Mouse (Mus musculus) heart, embryonic 14.5 days (tissue): ENCODE measurements around the gene Serpinb9b. TPM values are rescaled to one million over a fixed set of nuclear protein-coding genes. Genes with fewer than 3 reads are reported as not detected.

ENCODE experiments used
- ATAC-seq: fragments of 200-750 bp; cut with Nextera tagmentation; 2 replicates; pipeline ENCODE4 v1.8.0; 2017; ENCODE audit warnings: low read depth, moderate TSS enrichment; ENCODE audit not compliant: insufficient number of reproducible peaks, insufficient read depth, low FRiP score
- H3K27ac ChIP-seq, 2 experiments: fragments of 200-500 bp in 1 of 2; fragments of 300-500 bp in 1 of 2; sonication (generic) in 1 of 2; replicated peaks in 1 of 2; 2 replicates each; pipeline ENCODE4 v1.5.1; 2012 to 2014; ENCODE audit warnings: low read depth in 2 of 2, low read length in 2 of 2, control low read depth in 1 of 2, mild to moderate bottlenecking in 1 of 2, mixed read lengths in 1 of 2; ENCODE audit not compliant: control insufficient read depth in 1 of 2, insufficient read depth in 1 of 2
- H3K27me3 ChIP-seq: fragments of 300-500 bp; sonication (generic); 2 replicates; pipeline ENCODE4 v1.6.1; 2014; ENCODE audit warnings: mild to moderate bottlenecking, low read length, control low read depth; ENCODE audit not compliant: control insufficient read depth, insufficient read depth
- H3K36me3 ChIP-seq: fragments of 300-500 bp; sonication (generic); 2 replicates; pipeline ENCODE4 v1.6.1; 2014; ENCODE audit warnings: mild to moderate bottlenecking, control low read depth, low read length, mixed read lengths; ENCODE audit not compliant: control insufficient read depth, insufficient read depth
- H3K4me1 ChIP-seq, 2 experiments: fragments of 200-500 bp in 1 of 2; fragments of 300-500 bp in 1 of 2; sonication (generic) in 1 of 2; 2 replicates each; pipeline ENCODE4 v1.6.1; 2012 to 2014; ENCODE audit warnings: low read length in 2 of 2, control low read depth in 1 of 2, mixed read lengths in 1 of 2; ENCODE audit not compliant: control insufficient read depth in 2 of 2, insufficient read depth in 2 of 2
- H3K4me2 ChIP-seq: fragments of 300-500 bp; sonication (generic); 2 replicates; pipeline ENCODE4 v1.6.1; 2014; ENCODE audit warnings: mild to moderate bottlenecking, low read length
- H3K4me3 ChIP-seq, 2 experiments: fragments of 200-500 bp in 1 of 2; fragments of 300-500 bp in 1 of 2; sonication (generic) in 1 of 2; 2 replicates each; pipeline ENCODE4 v1.5.1; 2012 to 2014; ENCODE audit warnings: low read length in 2 of 2, mild to moderate bottlenecking in 2 of 2, control low read depth in 1 of 2, low read depth in 1 of 2, moderate library complexity in 1 of 2; ENCODE audit not compliant: control insufficient read depth in 1 of 2, insufficient read depth in 1 of 2
- H3K9ac ChIP-seq: fragments of 300-500 bp; sonication (generic); 2 replicates; pipeline ENCODE4 v1.6.1; 2014; ENCODE audit warnings: mild to moderate bottlenecking, low read length
- H3K9me3 ChIP-seq: fragments of 300-500 bp; sonication (generic); 2 replicates; pipeline ENCODE4 v1.6.1; 2016; ENCODE audit warnings: low read length, control low read depth; ENCODE audit not compliant: control insufficient read depth
- WGBS: fragments of 180-500 bp; shearing (Covaris S2); extraction: QIAGEN DNeasy Blood & Tissue Kit; methylation state at CpG from one replicate; pipeline ENCODE4 v1.1.7; 2014; 5-methylcytosine and 5-hydroxymethylcytosine counted together
- polyA plus RNA-seq: library from polyadenylated mRNA; unstranded; fragments of >200 nt; fragmentation: Nextera tagmentation; extraction: Ambion mirVana; gene quantifications from 2 replicates; pipeline ENCODE4 v1.2.1, GENCODE M21; 2014

Gene Serpinb9b
- polyA plus RNA-seq, 1 experiment from 2014 or later = 0.39 TPM

- H3K9me3 ChIP-seq = no peaks in the 10 kb centered on the region
- no peak for ATAC-seq
- H3K4me1 ChIP-seq = no peaks in the 10 kb centered on the region
- no peaks in the 10 kb centered on the region for H3K27me3 ChIP-seq
- no peak overlapping the region for H3K9ac ChIP-seq
- no peaks in the 10 kb centered on the region for H3K36me3 ChIP-seq
- H3K27ac ChIP-seq = no peak overlapping the region
- H3K4me2 ChIP-seq = no peak overlapping the region
- WGBS = 43% methylated on average over 3 of the region's 3 CpGs
- no peak overlapping the region for H3K4me3 ChIP-seq
These were observed 49.0 kb downstream of the Serpinb9b start for GRCm38 (mm10) chr13:33076247-33076646.

- Histone ChIP-seq H3K9ac (no peak overlapping the region), H3K36me3 (no peaks in the 10 kb centered on the region), H3K4me2 (no peak overlapping the region), H3K4me1 (no peaks in the 10 kb centered on the region), H3K9me3 (no peaks in the 10 kb centered on the region), H3K27ac (no peak overlapping the region), H3K4me3 (no peak overlapping the region), H3K27me3 (no peaks in the 10 kb centered on the region)
- 84% methylated on average over 10 of the region's 10 CpGs for WGBS
- no peak for ATAC-seq
These were observed 49.9 kb downstream of the Serpinb9b start for GRCm38 (mm10) chr13:33077026-33077685.

- H3K4me1 ChIP-seq = no peaks in the 10 kb centered on the region
- H3K9ac ChIP-seq = peak within 1 kb of the TSS; percentile 9; the same call in 1 of the 2 replicates
- 41% methylated on average over 3 of the region's 3 CpGs for WGBS
- no peak for ATAC-seq
- H3K36me3 ChIP-seq = no peaks in the 10 kb centered on the region
- no peaks in the 10 kb centered on the region for H3K27me3 ChIP-seq
- H3K9me3 ChIP-seq = no peaks in the 10 kb centered on the region
- H3K27ac ChIP-seq = no peak within 1 kb of the TSS
- H3K4me2 ChIP-seq = peak within 1 kb of the TSS; percentile 45
- peak within 1 kb of the TSS in 1 of 2 experiments; percentile 28; a peak in 1 of 4 replicates for H3K4me3 ChIP-seq
These were observed 51.0 kb downstream of the Serpinb9b start, which contains the start of gene Serpinb1b for GRCm38 (mm10) chr13:33078056-33078705. TSS of gene Serpinb1b (plus strand) at chr13:33078575.

- Histone ChIP-seq H3K4me3 (peak overlapping the region in 1 of 2 experiments; percentile 28; a peak in 1 of 4 replicates), H3K27me3 (no peaks in the 10 kb centered on the region), H3K9ac (peak overlapping the region; percentile 9; the same call in 1 of the 2 replicates), H3K27ac (no peak overlapping the region), H3K36me3 (no peaks in the 10 kb centered on the region), H3K9me3 (no peaks in the 10 kb centered on the region), H3K4me2 (peak overlapping the region; percentile 45), H3K4me1 (no peaks in the 10 kb centered on the region)
- ATAC-seq = no peak
- WGBS = 11% methylated on average over 6 of the region's 6 CpGs
These were observed 52.2 kb downstream of the Serpinb9b start for GRCm38 (mm10) chr13:33079391-33079790.

- 19% methylated on average over 3 of the region's 3 CpGs for whole genome bisulfite sequencing
- Histone ChIP-seq H3K4me2 (no peak overlapping the region), H3K27me3 (no peaks in the 10 kb centered on the region), H3K27ac (no peak overlapping the region), H3K4me3 (no peak overlapping the region), H3K9me3 (no peaks in the 10 kb centered on the region), H3K9ac (no peak overlapping the region), H3K4me1 (peaks cover 2 to 4% of the 10 kb centered on the region in 2 experiments; a peak in 2 of 4 replicates), H3K36me3 (no peaks in the 10 kb centered on the region)
- ATAC-seq = no peak
These were observed 53.1 kb downstream of the Serpinb9b start for GRCm38 (mm10) chr13:33080356-33080755.

- no peaks in the 10 kb centered on the region for H3K36me3 ChIP-seq
- 64% methylated on average over 2 of the region's 2 CpGs for WGBS
- no peaks in the 10 kb centered on the region for H3K27me3 ChIP-seq
- no peaks in the 10 kb centered on the region for H3K9me3 ChIP-seq
- no peak overlapping the region for H3K4me3 ChIP-seq
- H3K4me2 ChIP-seq = no peak overlapping the region
- no peak overlapping the region for H3K27ac ChIP-seq
- no peak for ATAC-seq
- peaks cover 5 to 7% of the 10 kb centered on the region in 2 experiments; a peak in 2 of 4 replicates for H3K4me1 ChIP-seq
- H3K9ac ChIP-seq = no peak overlapping the region
These were observed 56.6 kb downstream of the Serpinb9b start for GRCm38 (mm10) chr13:33083834-33084233.

GRCm38 (mm10) chr13:33084975-33085694 is 57.9 kb downstream of the Serpinb9b start:
- WGBS = 59% methylated on average over 5 of the region's 5 CpGs
- Histone ChIP-seq H3K9ac (no peak overlapping the region), H3K4me1 (peaks cover 5 to 7% of the 10 kb centered on the region in 2 experiments; a peak in 2 of 4 replicates), H3K4me3 (no peak overlapping the region), H3K27ac (no peak overlapping the region), H3K27me3 (no peaks in the 10 kb centered on the region), H3K4me2 (no peak overlapping the region), H3K36me3 (no peaks in the 10 kb centered on the region), H3K9me3 (no peaks in the 10 kb centered on the region)
- no peak for ATAC-seq
